Mouse (Mus musculus) heart, postnatal 14 days (tissue): ENCODE measurements at regions not wholly inside any gene's neighbourhood (a gene's known extent, or its start where the extent isn't known, plus 50 kb on each side); places are given as distances from the start of the nearest gene placed in this dataset.

Experiments
- DNase-seq, 2 experiments: peaks; one replicate each; pipeline ENCODE4 v3.0.0; 2021 to 2022
- intact Hi-C: fragments of 180-260 bp; cut with DNase I; formaldehyde crosslinking; loops from one replicate; pipeline ENCODE4 v1.15.1; 2025

GRCm38 (mm10) chr15:69632306-69632705 is 3131.6 kb upstream of the Lrrc6 start:
- intact Hi-C loops = no loop called here
- DNase-seq = no peak

GRCm38 (mm10) chr15:69617998-69618397 is 3117.3 kb upstream of the Lrrc6 start:
- intact Hi-C loops = no loop called here
- DNase-seq = no peak

GRCm38 (mm10) chr15:69614048-69614447 is 3113.3 kb upstream of the Lrrc6 start:
- no peak for DNase-seq
- intact Hi-C loops = no loop called here

- intact Hi-C loops = no loop called here
- no peak for DNase-seq
These were observed 3090.7 kb upstream of the Lrrc6 start for GRCm38 (mm10) chr15:69591219-69592006.

GRCm38 (mm10) chr15:69588084-69588483 is 3087.4 kb upstream of the Lrrc6 start:
- no peak for DNase-seq
- intact Hi-C loops = no loop called here

GRCm38 (mm10) chr15:69576742-69577141 is 3076.0 kb upstream of the Lrrc6 start:
- intact Hi-C loops = loop anchor here (10.0 kb wide), 1 partner anchor 1152 kb away; no protein-coding TSS in a partner anchor
- no peak for DNase-seq

GRCm38 (mm10) chr15:69575611-69576153 is 3075.0 kb upstream of the Lrrc6 start:
- intact Hi-C loops = loop anchor here (2.0 to 10.0 kb wide), 2 partner anchors 651 to 1151 kb away; no protein-coding TSS in a partner anchor
- peak; percentile 1 to 28 for DNase-seq

- DNase-seq = no peak
- intact Hi-C loops = no loop called here
These were observed 3053.5 kb upstream of the Lrrc6 start for GRCm38 (mm10) chr15:69554171-69554570.

- intact Hi-C loops = no loop called here
- DNase-seq = no peak
These were observed 3051.4 kb upstream of the Lrrc6 start for GRCm38 (mm10) chr15:69552062-69552628.

- DNase-seq = no peak
- intact Hi-C loops = no loop called here
These were observed 3050.3 kb upstream of the Lrrc6 start for GRCm38 (mm10) chr15:69551012-69551411.

- no peak for DNase-seq
- intact Hi-C loops = no loop called here
These were observed 3025.9 kb upstream of the Lrrc6 start for GRCm38 (mm10) chr15:69526441-69527094.

- intact Hi-C loops = no loop called here
- DNase-seq = no peak
These were observed 2983.8 kb upstream of the Lrrc6 start for GRCm38 (mm10) chr15:69484421-69485074.

- no peak for DNase-seq
- intact Hi-C loops = no loop called here
These were observed 2982.4 kb upstream of the Lrrc6 start for GRCm38 (mm10) chr15:69483096-69483495.

- intact Hi-C loops = no loop called here
- peak in 1 of 2 experiments; percentile 1 for DNase-seq
These were observed 2980.4 kb upstream of the Lrrc6 start for GRCm38 (mm10) chr15:69481087-69481486.

GRCm38 (mm10) chr15:69477050-69477449 is 2976.3 kb upstream of the Lrrc6 start:
- DNase-seq = no peak
- intact Hi-C loops = no loop called here

GRCm38 (mm10) chr15:69469566-69469965 is 2968.9 kb upstream of the Lrrc6 start:
- no peak for DNase-seq
- intact Hi-C loops = no loop called here

- DNase-seq = no peak
- intact Hi-C loops = no loop called here
These were observed 2960.0 kb upstream of the Lrrc6 start for GRCm38 (mm10) chr15:69460581-69461194.

- intact Hi-C loops = no loop called here
- DNase-seq = no peak
These were observed 2956.8 kb upstream of the Lrrc6 start for GRCm38 (mm10) chr15:69457473-69457872.

- no peak for DNase-seq
- intact Hi-C loops = no loop called here
These were observed 2955.6 kb upstream of the Lrrc6 start for GRCm38 (mm10) chr15:69456191-69456770.

- intact Hi-C loops = no loop called here
- no peak for DNase-seq
These were observed 2940.3 kb upstream of the Lrrc6 start for GRCm38 (mm10) chr15:69441008-69441407.
